Mouse (Mus musculus) MEL (cell line): ENCODE data around the gene Gdpd3. TPM values are rescaled to one million over a fixed set of nuclear protein-coding genes. Genes with fewer than 3 reads are reported as not detected.

Experiments used
- DNase-seq: peaks from one replicate; pipeline ENCODE4 v3.0.0; 2011; ENCODE audit warnings: low read depth, low spot score
- H3K27ac ChIP-seq: 2 replicates; pipeline ENCODE4 v1.5.1; 2012; ENCODE audit warnings: low read depth, mild to moderate bottlenecking, control low read depth, low read length, moderate library complexity; ENCODE audit not compliant: control insufficient read depth
- H3K27me3 ChIP-seq, 2 experiments: fragments of 150-350 bp in 1 of 2; sonication (generic) in 1 of 2; 2 replicates each; pipeline ENCODE4 v1.6.1; 2012; ENCODE audit warnings: low read length in 2 of 2, mild to moderate bottlenecking in 2 of 2, improper control_type of control experiment in 1 of 2, moderate library complexity in 1 of 2; ENCODE audit not compliant: insufficient read depth in 2 of 2, control insufficient read depth in 1 of 2
- H3K36me3 ChIP-seq, 2 experiments: 2 replicates each; pipeline ENCODE4 v1.6.1; 2012 to 2014; ENCODE audit warnings: low read length in 2 of 2, improper control_type of control experiment in 1 of 2, inconsistent platforms in 1 of 2, mild to moderate bottlenecking in 1 of 2; ENCODE audit not compliant: insufficient read depth in 2 of 2, control insufficient read depth in 1 of 2
- H3K4me1 ChIP-seq, 2 experiments: fragments of 150-350 bp in 1 of 2; sonication (generic) in 1 of 2; 2 replicates each; pipeline ENCODE4 v1.6.1; 2012; ENCODE audit warnings: low read length in 2 of 2, improper control_type of control experiment in 1 of 2, mild to moderate bottlenecking in 1 of 2; ENCODE audit not compliant: insufficient read depth in 2 of 2, control insufficient read depth in 1 of 2
- H3K4me3 ChIP-seq, 2 experiments: fragments of 150-350 bp in 1 of 2; sonication (generic) in 1 of 2; 2 replicates each; pipeline ENCODE4 v1.5.1; 2012; ENCODE audit warnings: low read depth in 2 of 2, low read length in 2 of 2, mild to moderate bottlenecking in 2 of 2, moderate library complexity in 2 of 2, control low read depth in 1 of 2, improper control_type of control experiment in 1 of 2; ENCODE audit not compliant: control insufficient read depth in 1 of 2, insufficient read depth in 1 of 2
- H3K79me2 ChIP-seq: 2 replicates; pipeline ENCODE4 v1.6.1; 2012; ENCODE audit warnings: mild to moderate bottlenecking, low read length, moderate library complexity; ENCODE audit not compliant: control insufficient read depth, poor library complexity, insufficient read depth
- H3K9ac ChIP-seq: 2 replicates; pipeline ENCODE4 v1.6.1; 2012; ENCODE audit warnings: low read depth, mild to moderate bottlenecking, control low read depth, low read length, moderate library complexity; ENCODE audit not compliant: control insufficient read depth, poor library complexity, severe bottlenecking
- H3K9me3 ChIP-seq: fragments of 150-350 bp; sonication (generic); replicated peaks from 2 replicates; pipeline ENCODE4 v1.6.1; 2012; ENCODE audit warnings: mild to moderate bottlenecking, low read length, improper control_type of control experiment, moderate library complexity; ENCODE audit not compliant: insufficient read depth
- BHLHE40 ChIP-seq: IDR thresholded peaks from 2 replicates; pipeline ENCODE4 v1.6.1; 2012; ENCODE audit warnings: low read depth, mild to moderate bottlenecking, inconsistent platforms, low read length, improper control_type of control experiment, borderline replicate concordance
- CHD1 ChIP-seq: IDR thresholded peaks from 2 replicates; pipeline ENCODE4 v1.6.1; 2012; ENCODE audit warnings: low read depth, mild to moderate bottlenecking, inconsistent platforms, low read length, improper control_type of control experiment
- CHD2 ChIP-seq: IDR thresholded peaks from 2 replicates; pipeline ENCODE4 v1.6.1; 2011; ENCODE audit warnings: low read length, improper control_type of control experiment
- CTCF ChIP-seq, 3 experiments: IDR thresholded peaks in 2 of 3; conservative IDR thresholded peaks in 1 of 3; 2 replicates each; pipeline ENCODE4 v1.5.1; 2011 to 2012; ENCODE audit warnings: low read length in 3 of 3, low read depth in 2 of 3, mild to moderate bottlenecking in 2 of 3, improper control_type of control experiment in 1 of 3, inconsistent platforms in 1 of 3, mixed read lengths in 1 of 3, moderate library complexity in 1 of 3; ENCODE audit not compliant: control insufficient read depth in 1 of 3, insufficient read depth in 1 of 3, poor library complexity in 1 of 3, severe bottlenecking in 1 of 3
- E2F4 ChIP-seq: IDR thresholded peaks from 2 replicates; pipeline ENCODE4 v1.6.1; 2011; ENCODE audit warnings: low read depth, low read length, improper control_type of control experiment, borderline replicate concordance
- ELF1 ChIP-seq: IDR thresholded peaks from 2 replicates; pipeline ENCODE4 v1.6.1; 2014; ENCODE audit warnings: low read depth, mild to moderate bottlenecking, inconsistent platforms, low read length, improper control_type of control experiment, moderate library complexity
- EP300 ChIP-seq, 2 experiments: IDR thresholded peaks; 2 replicates each; pipeline ENCODE4 v1.6.1; 2011; ENCODE audit warnings: improper control_type of control experiment in 2 of 2, low read length in 2 of 2, low read depth in 1 of 2, mild to moderate bottlenecking in 1 of 2
- ETS1 ChIP-seq: IDR thresholded peaks from 2 replicates; pipeline ENCODE4 v1.6.1; 2012; ENCODE audit warnings: low read depth, mild to moderate bottlenecking, inconsistent platforms, low read length, improper control_type of control experiment, moderate library complexity
- GABPA ChIP-seq: IDR thresholded peaks from 2 replicates; pipeline ENCODE4 v1.6.1; 2012; ENCODE audit warnings: low read depth, mild to moderate bottlenecking, inconsistent platforms, low read length, improper control_type of control experiment, moderate library complexity
- GATA1 ChIP-seq: IDR thresholded peaks from 2 replicates; pipeline ENCODE4 v1.6.1; 2011; ENCODE audit warnings: low read depth, low read length, improper control_type of control experiment
- HCFC1 ChIP-seq: IDR thresholded peaks from 2 replicates; pipeline ENCODE4 v1.6.1; 2012; ENCODE audit warnings: low read depth, mild to moderate bottlenecking, inconsistent platforms, low read length, improper control_type of control experiment, moderate library complexity
- JUND ChIP-seq: IDR thresholded peaks from 2 replicates; pipeline ENCODE4 v1.6.1; 2011; ENCODE audit warnings: low read depth, mild to moderate bottlenecking, improper control_type of control experiment, low read length
- KAT2A ChIP-seq: conservative IDR thresholded peaks from 2 replicates; pipeline ENCODE4 v1.6.1; 2012; ENCODE audit warnings: low read depth, low read length, improper control_type of control experiment, inconsistent platforms
- MAFK ChIP-seq: IDR thresholded peaks from 2 replicates; pipeline ENCODE4 v1.6.1; 2011; ENCODE audit warnings: low read depth, mild to moderate bottlenecking, low read length, improper control_type of control experiment, borderline replicate concordance
- MAX ChIP-seq: IDR thresholded peaks from 2 replicates; pipeline ENCODE4 v1.6.1; 2011; ENCODE audit warnings: low read length, improper control_type of control experiment
- MAZ ChIP-seq: IDR thresholded peaks from 2 replicates; pipeline ENCODE4 v1.6.1; 2012; ENCODE audit warnings: low read depth, mild to moderate bottlenecking, inconsistent platforms, low read length, improper control_type of control experiment
- MEF2A ChIP-seq: IDR thresholded peaks from 2 replicates; pipeline ENCODE4 v1.6.1; 2014; ENCODE audit warnings: low read depth, mild to moderate bottlenecking, inconsistent platforms, low read length, improper control_type of control experiment; ENCODE audit not compliant: poor library complexity, insufficient replicate concordance, severe bottlenecking; ENCODE audit errors: extremely low read depth
- MXI1 ChIP-seq: IDR thresholded peaks from 2 replicates; pipeline ENCODE4 v1.6.1; 2011; ENCODE audit warnings: mild to moderate bottlenecking, low read depth, low read length, improper control_type of control experiment
- MYB ChIP-seq: IDR thresholded peaks from 2 replicates; pipeline ENCODE4 v1.6.1; 2011; ENCODE audit warnings: mild to moderate bottlenecking, low read depth, low read length, improper control_type of control experiment
- MYC ChIP-seq: IDR thresholded peaks from 2 replicates; pipeline ENCODE4 v1.6.1; 2011; ENCODE audit warnings: low read depth, mild to moderate bottlenecking, low read length, improper control_type of control experiment, moderate library complexity
- NRF1 ChIP-seq: IDR thresholded peaks from 2 replicates; pipeline ENCODE4 v1.6.1; 2014; ENCODE audit warnings: low read depth, mild to moderate bottlenecking, inconsistent platforms, low read length, improper control_type of control experiment, moderate library complexity; ENCODE audit not compliant: poor library complexity, insufficient read depth, severe bottlenecking
- POLR2A ChIP-seq, 2 experiments: IDR thresholded peaks; 2 replicates each; pipeline ENCODE4 v1.6.1; 2011 to 2012; ENCODE audit warnings: low read length in 2 of 2, mild to moderate bottlenecking in 2 of 2, control low read depth in 1 of 2, improper control_type of control experiment in 1 of 2, low read depth in 1 of 2, moderate library complexity in 1 of 2; ENCODE audit not compliant: control insufficient read depth in 1 of 2, insufficient read depth in 1 of 2, poor library complexity in 1 of 2
- POLR2AphosphoS5 ChIP-seq: IDR thresholded peaks from 2 replicates; pipeline ENCODE4 v1.6.1; 2012; ENCODE audit warnings: low read depth, borderline replicate concordance, mild to moderate bottlenecking, inconsistent platforms, low read length, moderate library complexity, mixed read lengths
- RAD21 ChIP-seq: IDR thresholded peaks from 2 replicates; pipeline ENCODE4 v1.6.1; 2011; ENCODE audit warnings: mild to moderate bottlenecking, low read depth, low read length, improper control_type of control experiment
- RCOR1 ChIP-seq: IDR thresholded peaks from 2 replicates; pipeline ENCODE4 v1.6.1; 2012; ENCODE audit warnings: low read depth, mild to moderate bottlenecking, inconsistent platforms, low read length, improper control_type of control experiment
- SIN3A ChIP-seq: IDR thresholded peaks from 2 replicates; pipeline ENCODE4 v1.6.1; 2012; ENCODE audit warnings: low read length, improper control_type of control experiment, inconsistent platforms
- SMC3 ChIP-seq: IDR thresholded peaks from 2 replicates; pipeline ENCODE4 v1.6.1; 2011; ENCODE audit warnings: low read depth, low read length, improper control_type of control experiment
- TAL1 ChIP-seq: IDR thresholded peaks from 2 replicates; pipeline ENCODE4 v1.6.1; 2012; ENCODE audit warnings: mild to moderate bottlenecking, inconsistent platforms, low read length, moderate library complexity, mixed read lengths
- TBP ChIP-seq: IDR thresholded peaks from 2 replicates; pipeline ENCODE4 v1.8.0; 2011; ENCODE audit warnings: low read depth, low read length, improper control_type of control experiment
- UBTF ChIP-seq: IDR thresholded peaks from 2 replicates; pipeline ENCODE4 v1.6.1; 2012; ENCODE audit warnings: low read depth, mild to moderate bottlenecking, inconsistent platforms, low read length, improper control_type of control experiment, moderate library complexity, borderline replicate concordance; ENCODE audit not compliant: insufficient read depth
- USF1 ChIP-seq: IDR thresholded peaks from 2 replicates; pipeline ENCODE4 v1.6.1; 2014; ENCODE audit warnings: low read depth, mild to moderate bottlenecking, inconsistent platforms, low read length, improper control_type of control experiment, moderate library complexity
- USF2 ChIP-seq, 2 experiments: IDR thresholded peaks; 2 replicates each; pipeline ENCODE4 v1.6.1; 2011 to 2012; ENCODE audit warnings: improper control_type of control experiment in 2 of 2, low read length in 2 of 2, borderline replicate concordance in 1 of 2, inconsistent platforms in 1 of 2, low read depth in 1 of 2, mild to moderate bottlenecking in 1 of 2; ENCODE audit not compliant: insufficient read depth in 1 of 2
- ZC3H11A ChIP-seq: IDR thresholded peaks from 2 replicates; pipeline ENCODE4 v1.6.1; 2012; ENCODE audit warnings: low read depth, mild to moderate bottlenecking, inconsistent platforms, low read length, improper control_type of control experiment
- ZMIZ1 ChIP-seq: IDR thresholded peaks from 2 replicates; pipeline ENCODE4 v1.6.1; 2012; ENCODE audit warnings: low read depth, mild to moderate bottlenecking, inconsistent platforms, low read length, improper control_type of control experiment, moderate library complexity
- ZNF384 ChIP-seq: IDR thresholded peaks from 2 replicates; pipeline ENCODE4 v1.6.1; 2012; ENCODE audit warnings: low read depth, mild to moderate bottlenecking, inconsistent platforms, low read length, improper control_type of control experiment
- polyA plus RNA-seq, 2 experiments: library from polyadenylated mRNA; stranded (reverse) in 1 of 2; unstranded in 1 of 2; fragments of >175 nt in 1 of 2; fragments of >200 nt in 1 of 2; gene quantifications; 2 replicates each; pipeline versions ENCODE4 v1.2.1 to v1.2.4; 2012; ENCODE audit warnings: low replicate concordance in 2 of 2, low read depth in 1 of 2; ENCODE audit not compliant: insufficient read length in 2 of 2, insufficient read depth in 1 of 2, missing spikeins in 1 of 2
- total RNA-seq: library from RNA; depleted of rRNA; stranded (reverse); fragments of 300-350 nt; gene quantifications from 2 replicates; pipeline ENCODE4 v1.2.3, GENCODE M21; 2012

Gene Gdpd3
- total and polyA plus RNA-seq, 3 experiments: 12.7 to 13.0 TPM; not detected in 1

- Histone ChIP-seq H3K27ac (no peak overlapping the region), H3K4me1 (peaks cover 2 to 8% of the 10 kb centered on the region in 2 experiments; a peak in 2 of 4 replicates), H3K27me3 (0 out of 4 replicates have a peak, but pooled peaks cover 2% of the 10 kb centered on the region in 2 experiments), H3K4me3 (no peak overlapping the region), H3K9me3 (no peaks in the 10 kb centered on the region), H3K36me3 (no peaks in the 10 kb centered on the region)
- peak; percentile 83 for DNase-seq
- TF ChIP-seq GABPA (no peak), KAT2A (no peak), TAL1 (no peak), MEF2A (no peak), MXI1 (no peak), SMC3 (peak; percentile 93), RCOR1 (no peak), CHD1 (no peak), ZC3H11A (peak; percentile 83), UBTF (no peak), CTCF (IDR thresholded peaks at IDR 0.05 in 2 of 3, conservative IDR thresholded peaks at IDR 0.05 in 1 of 3; ENCODE audit: control insufficient read depth in 1 of 3, insufficient read depth in 1 of 3, low read depth in 2 of 3, low read length in 3 of 3, poor library complexity in 1 of 3, severe bottlenecking in 1 of 3) (peak; percentile 93 to 99 (median 96)), JUND (no peak), NRF1 (0 out of 2 replicates have a peak, but pooled peaks have one; percentile 15), MAX (no peak), TBP (no peak), ETS1 (no peak), CHD2 (no peak), GATA1 (0 out of 2 replicates have a peak, but pooled peaks have one; percentile 10), USF2 (IDR thresholded peaks at IDR 0.05; ENCODE audit: borderline replicate concordance in 1 of 2, insufficient read depth in 1 of 2, low read depth in 1 of 2, low read length in 2 of 2) (no peak), ZNF384 (peak; percentile 28; the same call in 1 of the 2 replicates), BHLHE40 (0 out of 2 replicates have a peak, but pooled peaks have one; percentile 33), MAFK (no peak), ZMIZ1 (no peak), MAZ (peak; percentile 85), USF1 (no peak), HCFC1 (no peak), ELF1 (no peak), MYC (no peak), POLR2A (IDR thresholded peaks at IDR 0.05; ENCODE audit: control insufficient read depth in 1 of 2, insufficient read depth in 1 of 2, low read depth in 1 of 2, low read length in 2 of 2, poor library complexity in 1 of 2) (no peak), MYB (no peak), E2F4 (no peak), SIN3A (peak; percentile 55; the same call in 1 of the 2 replicates), POLR2AphosphoS5 (no peak), EP300 (IDR thresholded peaks at IDR 0.05; ENCODE audit: low read depth in 1 of 2, low read length in 2 of 2) (0 out of 4 replicates have a peak, but pooled peaks of 1 of the 2 experiments have one; percentile 5), RAD21 (peak; percentile 95)
- TF ChIP-seq, all 39 proteins: peak for 11
- H3K79me2 ChIP-seq: no peaks in the 10 kb centered on the region
- peak overlapping the region; percentile 30 for H3K9ac ChIP-seq
Measured at GRCm38 (mm10) chr7:126821835-126822511, 55.8 kb downstream of the Gdpd3 start.
